Mouse (Mus musculus) limb, embryonic 13.5 days (tissue): ENCODE measurements at regions not wholly inside any gene's neighbourhood (a gene's known extent, or its start where the extent isn't known, plus 50 kb on each side); places are given as distances from the start of the nearest gene placed in this dataset.
"Not testable (repeated sequence)": the region's sequence is repeated elsewhere in the genome, so short reads cannot be mapped to it uniquely, and the experiment has no call there.

Experiments
- ATAC-seq: fragments of 200-750 bp; cut with Nextera tagmentation; 2 replicates; pipeline ENCODE4 v1.8.0; 2017; ENCODE audit warnings: low read depth, moderate number of reproducible peaks, moderate TSS enrichment; ENCODE audit not compliant: low FRiP score
- H3K27ac ChIP-seq: fragments of 300-500 bp; sonication (generic); 2 replicates; pipeline ENCODE4 v1.5.1; 2015; ENCODE audit warnings: inconsistent platforms, mild to moderate bottlenecking, moderate library complexity
- H3K27me3 ChIP-seq: fragments of 300-500 bp; sonication (generic); 2 replicates; pipeline ENCODE4 v1.6.1; 2015; ENCODE audit warnings: mild to moderate bottlenecking, inconsistent platforms
- H3K36me3 ChIP-seq: fragments of 300-500 bp; sonication (generic); 2 replicates; pipeline ENCODE4 v1.6.1; 2015; ENCODE audit warnings: inconsistent platforms, mild to moderate bottlenecking, moderate library complexity
- H3K4me1 ChIP-seq: fragments of 300-500 bp; sonication (generic); 2 replicates; pipeline ENCODE4 v1.6.1; 2015; ENCODE audit warnings: inconsistent platforms
- H3K4me2 ChIP-seq: fragments of 300-500 bp; sonication (generic); replicated peaks from 2 replicates; pipeline ENCODE4 v1.6.1; 2015; ENCODE audit warnings: inconsistent platforms, mild to moderate bottlenecking, moderate library complexity
- H3K4me3 ChIP-seq: fragments of 300-500 bp; sonication (generic); 2 replicates; pipeline ENCODE4 v1.5.1; 2015; ENCODE audit warnings: moderate library complexity, mild to moderate bottlenecking, inconsistent platforms
- H3K9ac ChIP-seq: fragments of 300-500 bp; sonication (generic); 2 replicates; pipeline ENCODE4 v1.6.1; 2015; ENCODE audit warnings: mild to moderate bottlenecking, inconsistent platforms
- H3K9me3 ChIP-seq: fragments of 300-500 bp; sonication (generic); 2 replicates; pipeline ENCODE4 v1.6.1; 2016; ENCODE audit warnings: inconsistent platforms
- WGBS: fragments of 180-500 bp; shearing (Covaris S2); methylation state at CpG from one replicate; pipeline ENCODE4 v1.1.7; 2015; 5-methylcytosine and 5-hydroxymethylcytosine counted together

- no peak overlapping the region for H3K4me2 ChIP-seq
- ATAC-seq, result no peak
- H3K4me1 ChIP-seq, result no peaks in the 10 kb centered on the region
- H3K4me3 ChIP-seq, result no peak overlapping the region
- H3K36me3 ChIP-seq, result no peaks in the 10 kb centered on the region
- no peak overlapping the region for H3K27ac ChIP-seq
- H3K27me3 ChIP-seq, result no peaks in the 10 kb centered on the region
- H3K9ac ChIP-seq, result no peak overlapping the region
- no peaks in the 10 kb centered on the region for H3K9me3 ChIP-seq
These were observed 547.7 kb upstream of the Zfp960 start for GRCm38 (mm10) chr17:16516173-16516572.

DNA sequence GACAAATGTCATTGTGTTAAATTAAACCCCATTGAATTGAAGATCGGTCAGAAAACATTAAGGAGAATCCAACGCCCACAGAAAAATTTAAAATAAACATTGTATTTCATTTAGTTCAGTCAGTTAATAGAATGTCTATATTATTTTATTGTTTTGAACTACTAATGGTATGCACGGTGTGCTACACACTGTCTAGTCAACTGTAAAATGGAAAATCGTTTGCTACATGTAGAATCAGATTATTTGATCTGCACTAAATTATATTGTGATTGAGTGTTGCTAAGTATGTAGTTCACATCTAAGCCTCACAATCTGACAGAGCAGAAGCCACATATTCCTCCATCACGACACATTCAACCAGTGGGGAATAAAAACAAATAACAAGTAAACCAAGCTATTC, 570.0 kb upstream of the Zfp960 start:
- no peak for ATAC-seq
- 86% methylated on average over 5 of the region's 5 CpGs for WGBS

DNA sequence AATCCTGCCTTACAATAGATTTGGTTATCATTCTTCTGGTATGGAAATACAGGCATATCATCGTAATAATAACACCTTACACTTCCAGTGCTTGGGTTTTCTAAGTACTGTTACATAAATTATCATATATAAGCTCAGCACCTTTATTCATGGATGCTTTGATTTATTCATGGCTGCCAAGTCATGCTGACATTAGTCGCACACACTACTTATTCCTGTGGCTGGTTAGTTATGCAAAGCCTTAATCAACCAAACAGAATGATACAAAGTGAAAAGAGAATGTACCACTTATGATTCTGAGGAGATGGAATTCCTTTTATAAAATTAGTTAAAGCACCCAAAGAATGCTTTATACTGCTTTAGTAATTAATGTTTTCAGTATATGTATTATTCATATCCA, 570.4 kb upstream of the Zfp960 start:
- no peaks in the 10 kb centered on the region for H3K9me3 ChIP-seq
- H3K4me3 ChIP-seq, result no peak overlapping the region
- no peak overlapping the region for H3K27ac ChIP-seq
- H3K27me3 ChIP-seq, result no peaks in the 10 kb centered on the region
- no peaks in the 10 kb centered on the region for H3K4me1 ChIP-seq
- H3K4me2 ChIP-seq, result no peak overlapping the region
- ATAC-seq, result no peak
- no peaks in the 10 kb centered on the region for H3K36me3 ChIP-seq
- 86% methylated on average over 2 of the region's 2 CpGs for WGBS
- H3K9ac ChIP-seq, result no peak overlapping the region

More for the DNA sequence above, 570.0 kb upstream of the Zfp960 start:
- Histone ChIP-seq H3K4me1 (no peaks in the 10 kb centered on the region), H3K27ac (no peak overlapping the region), H3K4me3 (no peak overlapping the region), H3K4me2 (no peak overlapping the region), H3K9ac (no peak overlapping the region), H3K27me3 (no peaks in the 10 kb centered on the region), H3K36me3 (no peaks in the 10 kb centered on the region), H3K9me3 (no peaks in the 10 kb centered on the region)

DNA sequence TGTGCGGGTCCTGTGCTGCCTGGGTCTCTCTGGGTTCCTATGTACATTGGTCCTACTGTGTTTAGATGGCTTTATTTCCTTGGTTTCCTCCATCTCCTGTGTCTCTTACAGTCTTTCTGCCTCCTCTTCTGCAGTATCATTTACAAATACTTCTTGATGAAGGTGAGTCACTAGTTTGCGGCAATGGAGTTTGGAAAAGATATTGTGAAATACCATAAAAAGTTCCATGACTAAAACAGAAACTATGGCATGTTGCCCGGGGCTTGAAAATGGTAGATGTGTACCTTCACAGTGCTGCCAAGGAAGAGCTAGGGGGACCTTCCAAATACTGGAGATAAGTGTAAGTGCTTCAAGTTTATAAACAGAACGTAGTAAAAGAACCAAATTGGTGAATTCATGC, 571.4 kb upstream of the Zfp960 start:
- Histone ChIP-seq H3K4me2 (no peak overlapping the region), H3K9me3 (no peaks in the 10 kb centered on the region), H3K9ac (no peak overlapping the region), H3K27ac (no peak overlapping the region), H3K36me3 (no peaks in the 10 kb centered on the region), H3K4me1 (no peaks in the 10 kb centered on the region), H3K4me3 (no peak overlapping the region), H3K27me3 (no peaks in the 10 kb centered on the region)
- WGBS, result 84% methylated on average over 4 of the region's 4 CpGs
- ATAC-seq, result no peak

GRCm38 (mm10) chr17:16486355-16486754, 577.6 kb upstream of the Zfp960 start:
- H3K27me3 ChIP-seq, result no peaks in the 10 kb centered on the region
- no peak overlapping the region for H3K9ac ChIP-seq
- H3K4me3 ChIP-seq, result no peak overlapping the region
- no peaks in the 10 kb centered on the region for H3K36me3 ChIP-seq
- ATAC-seq, result no peak
- no peak overlapping the region for H3K4me2 ChIP-seq
- 88% methylated on average over 5 of the region's 5 CpGs for WGBS
- no peaks in the 10 kb centered on the region for H3K4me1 ChIP-seq
- H3K9me3 ChIP-seq, result no peaks in the 10 kb centered on the region
- no peak overlapping the region for H3K27ac ChIP-seq

DNA sequence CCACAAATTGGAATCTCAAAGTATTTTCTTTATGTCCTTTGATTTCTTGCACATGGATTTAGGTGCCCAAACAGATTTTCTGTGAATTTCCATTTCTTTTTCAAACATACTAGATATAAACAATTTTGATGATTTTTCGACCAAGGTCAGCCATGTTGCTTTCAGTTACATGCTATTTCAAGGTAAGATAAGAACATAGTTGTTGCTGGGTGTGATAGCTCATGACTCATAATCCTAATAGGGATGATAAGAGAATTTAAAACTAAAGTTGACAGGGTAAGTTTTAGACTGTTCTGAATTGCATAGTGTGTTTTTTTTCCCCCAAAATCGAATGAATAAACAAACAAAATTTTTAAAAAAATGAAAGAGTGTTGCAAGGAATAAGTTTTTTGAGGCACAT, 579.9 kb upstream of the Zfp960 start:
- Histone ChIP-seq H3K9me3 (no peaks in the 10 kb centered on the region), H3K4me3 (no peak overlapping the region), H3K9ac (no peak overlapping the region), H3K27ac (no peak overlapping the region), H3K36me3 (no peaks in the 10 kb centered on the region), H3K27me3 (no peaks in the 10 kb centered on the region), H3K4me2 (no peak overlapping the region), H3K4me1 (no peaks in the 10 kb centered on the region)
- 75% methylated on average over 2 of the region's 2 CpGs for WGBS
- ATAC-seq, result no peak

- 89% methylated on average over 3 of the region's 3 CpGs for WGBS
- Histone ChIP-seq H3K4me2 (no peak overlapping the region), H3K36me3 (no peaks in the 10 kb centered on the region), H3K9ac (no peak overlapping the region), H3K4me3 (no peak overlapping the region), H3K27ac (no peak overlapping the region), H3K27me3 (no peaks in the 10 kb centered on the region), H3K9me3 (no peaks in the 10 kb centered on the region), H3K4me1 (no peaks in the 10 kb centered on the region)
- no peak for ATAC-seq
These were observed 582.2 kb upstream of the Zfp960 start for GRCm38 (mm10) chr17:16481722-16482121.

DNA sequence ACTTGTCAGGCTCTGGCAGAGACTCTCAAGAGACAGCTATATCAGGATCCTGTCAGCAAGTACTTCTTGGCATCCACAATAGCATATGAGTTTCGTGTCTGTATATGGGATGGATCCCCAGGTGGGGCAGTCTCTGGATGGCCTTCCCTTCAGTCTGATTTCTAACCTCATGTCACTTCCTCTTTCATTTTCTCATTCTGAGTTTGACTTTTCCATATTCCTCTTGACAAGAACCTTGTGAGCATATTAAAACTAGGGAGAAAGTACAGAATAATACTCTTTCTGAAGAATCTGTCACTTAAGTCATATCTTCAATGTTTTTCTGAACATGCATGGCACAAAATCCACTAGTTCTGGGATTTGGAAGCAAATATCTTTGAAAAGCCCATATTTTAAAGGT, 583.3 kb upstream of the Zfp960 start:
- H3K9me3 ChIP-seq, result no peaks in the 10 kb centered on the region
- H3K27me3 ChIP-seq, result no peaks in the 10 kb centered on the region
- H3K27ac ChIP-seq, result no peak overlapping the region
- H3K4me2 ChIP-seq, result no peak overlapping the region
- 74% methylated on average over 1 of the region's 1 CpGs for WGBS
- no peaks in the 10 kb centered on the region for H3K4me1 ChIP-seq
- no peaks in the 10 kb centered on the region for H3K36me3 ChIP-seq
- H3K9ac ChIP-seq, result no peak overlapping the region
- no peak for ATAC-seq
- H3K4me3 ChIP-seq, result no peak overlapping the region

DNA sequence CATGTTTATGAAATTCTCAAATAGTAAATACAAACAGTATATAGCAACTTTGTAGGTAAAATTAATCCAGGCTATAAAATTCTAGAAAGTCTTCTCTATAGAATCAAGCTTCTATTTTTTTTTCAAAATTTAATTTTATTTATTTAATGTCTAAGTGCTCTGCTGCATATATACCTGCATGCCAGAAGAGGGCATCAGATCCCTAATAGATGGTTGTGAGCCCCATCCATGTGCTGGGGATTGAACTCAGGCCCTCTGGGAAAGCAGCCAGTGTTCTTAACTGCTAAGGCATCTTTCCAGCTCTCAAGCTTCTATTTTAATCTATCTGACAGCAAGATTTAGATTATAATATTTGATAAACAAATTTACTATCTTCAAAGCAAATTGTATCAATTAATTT, 602.7 kb upstream of the Zfp960 start:
- no peaks in the 10 kb centered on the region for H3K9me3 ChIP-seq
- H3K4me2 ChIP-seq, result no peak overlapping the region
- no peaks in the 10 kb centered on the region for H3K36me3 ChIP-seq
- H3K27me3 ChIP-seq, result no peaks in the 10 kb centered on the region
- no peak overlapping the region for H3K27ac ChIP-seq
- no peak overlapping the region for H3K9ac ChIP-seq
- H3K4me3 ChIP-seq, result no peak overlapping the region
- no peak for ATAC-seq
- H3K4me1 ChIP-seq, result no peaks in the 10 kb centered on the region

DNA sequence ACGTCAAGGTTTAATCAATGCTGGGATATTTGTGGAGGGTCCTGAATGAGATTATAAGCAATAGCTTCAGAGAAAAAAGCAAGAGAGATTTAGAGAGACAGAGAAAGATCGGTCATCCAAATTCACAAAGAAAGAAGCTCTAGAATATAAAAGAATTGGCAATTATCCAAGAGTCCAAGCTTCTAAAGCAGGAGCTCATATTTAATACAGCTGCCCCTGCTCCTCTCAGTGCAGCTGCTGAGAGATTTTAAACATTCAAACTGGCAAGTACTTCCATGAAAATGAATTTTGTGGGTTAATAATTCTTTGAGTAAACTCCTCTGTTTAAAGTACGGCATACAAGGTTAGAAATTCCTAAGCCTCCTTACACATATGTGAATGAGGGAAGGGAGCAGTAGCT, 610.8 kb upstream of the Zfp960 start:
- Histone ChIP-seq H3K27ac (no peak overlapping the region), H3K9ac (no peak overlapping the region), H3K36me3 (no peaks in the 10 kb centered on the region), H3K9me3 (no peaks in the 10 kb centered on the region), H3K4me1 (no peaks in the 10 kb centered on the region), H3K4me2 (no peak overlapping the region), H3K4me3 (no peak overlapping the region), H3K27me3 (no peaks in the 10 kb centered on the region)
- ATAC-seq, result no peak
- WGBS, result 58% methylated on average over 3 of the region's 3 CpGs

DNA sequence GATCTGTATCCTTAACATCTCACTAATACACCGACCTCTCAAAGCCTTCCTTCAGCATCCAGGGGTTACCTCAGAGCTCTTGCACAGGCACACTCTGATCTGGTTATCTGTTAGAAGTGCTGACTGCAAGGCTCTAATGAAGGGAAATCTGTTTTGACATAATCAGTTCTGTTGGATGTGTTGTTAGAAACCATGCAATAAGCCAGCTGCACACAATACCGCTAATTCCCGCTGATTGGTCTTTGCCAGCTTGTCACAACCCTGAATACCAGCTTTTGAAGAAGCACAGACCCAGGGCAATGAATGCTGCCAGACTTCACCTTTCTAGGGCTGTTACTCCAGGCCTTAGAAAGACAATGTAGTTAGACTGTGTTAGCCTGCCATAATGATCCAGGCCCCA, 613.7 kb upstream of the Rgmb start:
- Histone ChIP-seq H3K27ac (no peak overlapping the region), H3K4me2 (no peak overlapping the region), H3K36me3 (no peaks in the 10 kb centered on the region), H3K9me3 (no peaks in the 10 kb centered on the region), H3K27me3 (no peaks in the 10 kb centered on the region), H3K4me3 (no peak overlapping the region), H3K9ac (no peak overlapping the region), H3K4me1 (no peaks in the 10 kb centered on the region)
- WGBS, result 71% methylated on average over 3 of the region's 3 CpGs
- no peak for ATAC-seq

- Histone ChIP-seq H3K27me3 (no peaks in the 10 kb centered on the region), H3K4me1 (no peaks in the 10 kb centered on the region), H3K9ac (no peak overlapping the region), H3K36me3 (no peaks in the 10 kb centered on the region), H3K4me2 (no peak overlapping the region), H3K4me3 (no peak overlapping the region), H3K27ac (no peak overlapping the region), H3K9me3 (no peaks in the 10 kb centered on the region)
- no peak for ATAC-seq
These were observed 564.4 kb upstream of the Rgmb start for GRCm38 (mm10) chr17:16395193-16395612.

DNA sequence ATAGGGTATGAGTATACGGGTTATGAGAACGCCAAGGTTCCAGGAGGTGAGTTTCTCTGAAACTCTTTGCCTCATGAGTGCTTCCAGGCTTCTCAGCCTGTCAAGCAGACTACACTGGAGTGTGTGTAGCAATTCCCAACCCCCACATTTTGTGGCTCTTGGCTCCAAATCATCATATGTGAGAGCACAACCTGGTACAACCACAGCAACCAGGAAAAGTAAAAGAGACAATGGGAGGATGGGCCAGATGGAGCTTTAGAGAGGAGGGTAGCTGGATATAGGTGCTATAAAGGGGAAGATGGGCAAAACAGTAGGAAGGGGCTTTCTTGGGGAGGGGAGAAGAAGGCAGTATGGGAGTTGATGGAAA, 544.0 kb upstream of the Rgmb start:
- not testable (repeated sequence) for H3K27me3 ChIP-seq, H3K27ac ChIP-seq, H3K4me1 ChIP-seq, H3K36me3 ChIP-seq, ATAC-seq, H3K9ac ChIP-seq, H3K4me3 ChIP-seq, H3K4me2 ChIP-seq, H3K9me3 ChIP-seq
- 94% methylated on average over 2 of the region's 2 CpGs for WGBS
